23 mouse cellular contexts compared by ENCODE assay signal in the genomic region with DNA sequence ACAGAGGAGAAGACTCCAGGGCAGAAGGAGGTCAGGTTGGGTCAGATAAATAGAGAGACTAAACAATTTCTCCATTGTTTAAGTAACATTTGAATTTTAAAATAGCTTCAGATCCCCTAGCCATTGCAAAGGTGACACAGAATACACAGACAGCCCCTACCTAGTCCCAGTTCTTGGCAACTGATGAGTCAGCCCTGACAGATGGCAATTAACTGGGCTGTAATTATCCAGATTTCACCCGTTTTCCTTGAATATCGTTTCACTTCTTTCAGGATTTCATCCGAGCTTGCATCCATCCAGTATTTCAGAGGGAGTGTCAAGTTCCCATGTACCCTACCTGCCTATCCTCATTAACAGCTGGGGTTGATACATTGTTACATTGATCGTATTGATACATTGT. TPM values are rescaled to one million over a fixed set of nuclear protein-coding genes. Genes with fewer than 3 reads are reported as not detected.
"Had no signal": no experiment of that assay in that cellular context is flagged by ENCODE, and none has a peak within 500 bp of the region (broad histone marks: within the 10 kb centered on the region; RNA-seq: fewer than 3 reads in every experiment).

No protein-coding gene starts in this region.

- H3K4me3 ChIP-seq: layer of hippocampus, adult 2 months; left cerebral cortex, adult 2 months; limb, embryonic 15.5 days; liver, embryonic 12.5 days; midbrain, embryonic 15.5 days; neural tube, embryonic 13.5 days had no signal

- H3K27me3 ChIP-seq: limb, embryonic 15.5 days; liver, embryonic 12.5 days; midbrain, embryonic 15.5 days; neural tube, embryonic 13.5 days had no signal

- H3K4me1 ChIP-seq: liver, embryonic 12.5 days; midbrain, embryonic 15.5 days; neural tube, embryonic 13.5 days had no signal

- H3K36me3 ChIP-seq: limb, embryonic 15.5 days; liver, embryonic 12.5 days; midbrain, embryonic 15.5 days; neural tube, embryonic 13.5 days had no signal

- H3K9ac ChIP-seq: limb, embryonic 15.5 days; liver, embryonic 12.5 days; lung, embryonic 14.5 days; midbrain, embryonic 15.5 days; neural tube, embryonic 13.5 days had no signal

- H3K27ac ChIP-seq: layer of hippocampus, adult 2 months; left cerebral cortex, adult 2 months; liver, embryonic 12.5 days; midbrain, embryonic 15.5 days; neural tube, embryonic 13.5 days had no signal

- H3K4me2 ChIP-seq: limb, embryonic 15.5 days; liver, embryonic 12.5 days; lung, embryonic 14.5 days; midbrain, embryonic 11.5 days; midbrain, embryonic 15.5 days; neural tube, embryonic 13.5 days had no signal

- ATAC-seq: liver, embryonic 12.5 days; midbrain, embryonic 15.5 days had no signal

- DNase-seq: kidney, postnatal 10 days; kidney, postnatal 4 days; lung, embryonic 14.5 days; lung, postnatal 10 days; lung, postnatal 4 days; retina, postnatal 1 day; right cerebral cortex, postnatal 4 days; spleen, adult 18-20 months; thymus, adult 18-20 months; thymus, postnatal 14 days had no signal

- H3K9me3 ChIP-seq: limb, embryonic 15.5 days; liver, embryonic 12.5 days; midbrain, embryonic 15.5 days; neural tube, embryonic 13.5 days had no signal

RNA-seq across cellular contexts. Expression of gene Helt, which starts 34.9 kb away (rescaled TPM):
- total RNA-seq: layer of hippocampus, adult 2 months; layer of hippocampus, postnatal 25 days; left cerebral cortex, adult 2 months; left cerebral cortex, postnatal 25 days; megakaryocyte, adult 5-6 weeks had no signal
- polyA plus RNA-seq: limb, embryonic 11.5 days; limb, embryonic 15.5 days; liver, embryonic 12.5 days; liver, embryonic 16.5 days; lung, embryonic 14.5 days; stomach, embryonic 14.5 days had no signal
